Mouse (Mus musculus): ENCODE measurements around the gene Gsg1l. TPM values are rescaled to one million over a fixed set of nuclear protein-coding genes. Genes with fewer than 3 reads are reported as not detected.

The Gsg1l gene
- total and polyA plus RNA-seq, 2 experiments from 2014 or later: 17.8 to 42.7 TPM

GRCm38 (mm10) chr7:126038366-126039246, 43.6 kb downstream of the Gsg1l start:
- peak overlapping the region; percentile 22; the same call in 1 of the 2 replicates for H3K4me2 ChIP-seq (ENCODE audit: low read depth, low read length, poor library complexity, severe bottlenecking)
- no peaks in the 10 kb centered on the region for H3K36me3 ChIP-seq (ENCODE audit: insufficient read depth, low read length)
- peak overlapping the region; percentile 50; the same call in 1 of the 2 replicates for H3K9ac ChIP-seq (replicated peaks; ENCODE audit: low read length, poor library complexity, severe bottlenecking)
- ATAC-seq (ENCODE audit: low FRiP score) (peak; percentile 60), DNase-seq (ENCODE audit: low spot score) (peak; percentile 67)
- no peak for TF ChIP-seq CTCF (IDR thresholded peaks at IDR 0.05)
- no peak overlapping the region for H3K4me3 ChIP-seq (ENCODE audit: low read depth, low read length)
- peaks cover 6% of the 10 kb centered on the region; the same call in 1 of the 2 replicates for H3K4me1 ChIP-seq (ENCODE audit: insufficient read depth, low read length)
- H3K27ac ChIP-seq (ENCODE audit: low read depth, low read length): peak overlapping the region; percentile 64
- H3K9me3 ChIP-seq (ENCODE audit: low read length): no peaks in the 10 kb centered on the region
- no peaks in the 10 kb centered on the region for H3K27me3 ChIP-seq (ENCODE audit: insufficient read depth, low read length)
- WGBS: 17% methylated on average over 25 of the region's 25 CpGs

DNA sequence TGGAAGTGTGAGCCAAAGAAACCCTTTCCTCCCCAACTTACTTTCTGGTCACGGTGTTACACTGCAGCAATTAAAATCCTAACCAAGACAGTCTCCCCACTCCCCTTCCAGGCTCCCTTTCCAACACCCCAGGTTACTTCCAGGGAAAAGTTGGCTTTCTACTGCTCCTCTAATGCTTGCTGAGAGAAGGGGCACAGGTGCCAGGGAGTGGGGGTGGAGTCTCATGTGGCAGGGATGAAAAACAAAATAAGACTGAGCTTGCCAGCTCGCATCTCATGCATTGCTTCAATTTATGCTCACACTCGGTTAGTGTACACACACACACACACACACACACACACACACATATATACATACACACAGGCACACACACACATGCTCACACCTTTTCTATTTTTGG, 46.9 kb downstream of the Gsg1l start:
- Histone ChIP-seq H3K36me3 (ENCODE audit: insufficient read depth, low read length) (no peaks in the 10 kb centered on the region), H3K4me2 (ENCODE audit: low read depth, low read length, poor library complexity, severe bottlenecking) (no peak overlapping the region), H3K27ac (ENCODE audit: low read depth, low read length) (no peak overlapping the region), H3K4me1 (ENCODE audit: insufficient read depth, low read length) (peaks cover 6% of the 10 kb centered on the region; the same call in 1 of the 2 replicates), H3K4me3 (ENCODE audit: low read depth, low read length) (no peak overlapping the region), H3K9ac (replicated peaks; ENCODE audit: low read length, poor library complexity, severe bottlenecking) (no peak overlapping the region), H3K9me3 (ENCODE audit: low read length) (no peaks in the 10 kb centered on the region), H3K27me3 (ENCODE audit: insufficient read depth, low read length) (no peaks in the 10 kb centered on the region)
- no peak for TF ChIP-seq CTCF (IDR thresholded peaks at IDR 0.05)
- DNase-seq (ENCODE audit: low spot score) (no peak), ATAC-seq (ENCODE audit: low FRiP score) (no peak)
- 53% methylated on average over 3 of the region's 3 CpGs for WGBS

- H3K9ac ChIP-seq (replicated peaks; ENCODE audit: low read length, poor library complexity, severe bottlenecking): no peak overlapping the region
- H3K27ac ChIP-seq (ENCODE audit: low read depth, low read length): peak overlapping the region; percentile 38
- DNase-seq (ENCODE audit: low spot score) (peak; percentile 91), ATAC-seq (ENCODE audit: low FRiP score) (no peak)
- no peaks in the 10 kb centered on the region for H3K36me3 ChIP-seq (ENCODE audit: insufficient read depth, low read length)
- H3K4me1 ChIP-seq (ENCODE audit: insufficient read depth, low read length): no peaks in the 10 kb centered on the region
- TF ChIP-seq CTCF (IDR thresholded peaks at IDR 0.05): no peak
- no peak overlapping the region for H3K4me2 ChIP-seq (ENCODE audit: low read depth, low read length, poor library complexity, severe bottlenecking)
- no peaks in the 10 kb centered on the region for H3K27me3 ChIP-seq (ENCODE audit: insufficient read depth, low read length)
- H3K4me3 ChIP-seq (ENCODE audit: low read depth, low read length): no peak overlapping the region
- 72% methylated on average over 5 of the region's 5 CpGs for WGBS
- H3K9me3 ChIP-seq (ENCODE audit: low read length): no peaks in the 10 kb centered on the region
These were observed 49.4 kb downstream of the Gsg1l start for GRCm38 (mm10) chr7:126032776-126033209.

GRCm38 (mm10) chr7:126032365-126032755, 49.9 kb downstream of the Gsg1l start:
- DNase-seq (ENCODE audit: low spot score) (peak; percentile 52), ATAC-seq (ENCODE audit: low FRiP score) (peak; percentile 42; the same call in 1 of the 2 replicates)
- H3K4me3 ChIP-seq (ENCODE audit: low read depth, low read length): no peak overlapping the region
- H3K9me3 ChIP-seq (ENCODE audit: low read length): no peaks in the 10 kb centered on the region
- H3K4me1 ChIP-seq (ENCODE audit: insufficient read depth, low read length): no peaks in the 10 kb centered on the region
- H3K4me2 ChIP-seq (ENCODE audit: low read depth, low read length, poor library complexity, severe bottlenecking): no peak overlapping the region
- no peaks in the 10 kb centered on the region for H3K36me3 ChIP-seq (ENCODE audit: insufficient read depth, low read length)
- H3K27ac ChIP-seq (ENCODE audit: low read depth, low read length): peak overlapping the region; percentile 38
- H3K9ac ChIP-seq (replicated peaks; ENCODE audit: low read length, poor library complexity, severe bottlenecking): no peak overlapping the region
- TF ChIP-seq CTCF (IDR thresholded peaks at IDR 0.05): no peak
- 72% methylated on average over 3 of the region's 3 CpGs for WGBS
- no peaks in the 10 kb centered on the region for H3K27me3 ChIP-seq (ENCODE audit: insufficient read depth, low read length)

DNA sequence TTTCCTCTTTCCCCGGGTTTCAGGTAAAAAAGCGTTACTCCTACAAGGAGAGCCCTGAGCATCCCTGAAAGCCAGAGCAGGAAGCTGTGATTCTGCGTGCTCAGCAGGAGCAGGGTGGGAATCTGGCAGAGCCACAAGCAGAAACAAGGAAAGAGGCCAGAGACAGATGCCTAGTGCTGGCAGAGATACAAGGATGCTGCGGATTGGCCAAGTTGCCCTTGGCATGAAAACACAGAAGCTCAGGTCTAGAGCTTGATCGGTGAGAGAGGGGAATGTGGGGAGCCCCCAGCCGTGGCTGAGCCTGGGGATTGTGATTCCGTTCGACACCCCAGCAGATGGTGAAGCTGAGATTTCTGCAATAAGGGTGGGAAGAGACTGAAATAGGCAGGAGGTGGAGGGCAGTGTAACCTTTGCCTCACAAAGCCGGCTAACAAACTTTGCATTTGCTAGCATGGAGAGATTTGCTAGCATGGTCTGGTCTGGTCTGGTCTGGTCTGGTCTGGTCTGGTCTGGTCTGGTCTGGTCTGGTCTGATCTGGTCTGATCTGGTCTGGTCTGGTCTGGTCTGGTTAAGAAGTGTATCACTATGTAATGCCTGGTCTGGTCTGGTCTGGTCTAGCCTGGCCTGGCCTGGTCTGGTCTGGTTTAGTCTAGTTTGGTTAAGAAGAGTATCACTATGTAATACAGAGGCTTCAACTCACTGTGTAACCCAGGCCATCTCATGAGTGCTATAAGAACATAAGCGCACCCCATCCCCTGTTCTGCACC, 50.4 kb downstream of the Gsg1l start:
- WGBS: 59% methylated on average over 10 of the region's 10 CpGs
- Histone ChIP-seq H3K4me3 (ENCODE audit: low read depth, low read length) (no peak overlapping the region), H3K27ac (ENCODE audit: low read depth, low read length) (peak overlapping the region; percentile 38), H3K4me2 (ENCODE audit: low read depth, low read length, poor library complexity, severe bottlenecking) (no peak overlapping the region), H3K4me1 (ENCODE audit: insufficient read depth, low read length) (no peaks in the 10 kb centered on the region), H3K9me3 (ENCODE audit: low read length) (no peaks in the 10 kb centered on the region), H3K27me3 (ENCODE audit: insufficient read depth, low read length) (no peaks in the 10 kb centered on the region), H3K9ac (replicated peaks; ENCODE audit: low read length, poor library complexity, severe bottlenecking) (no peak overlapping the region), H3K36me3 (ENCODE audit: insufficient read depth, low read length) (no peaks in the 10 kb centered on the region)
- ATAC-seq (ENCODE audit: low FRiP score) (peak; percentile 71), DNase-seq (ENCODE audit: low spot score) (peak; percentile 87)
- no peak for TF ChIP-seq CTCF (IDR thresholded peaks at IDR 0.05)

All from midbrain, postnatal 0 days (tissue).